Mouse (Mus musculus) v-Abl transformed pro-B cells (cell line): ENCODE measurements around the gene Naaladl2.

Experiments
- in situ Hi-C, 2 experiments: fragments of 400-800 bp; cut with MboI; formaldehyde crosslinking; loops; one replicate each; pipeline ENCODE4 v1.15.1; 2025; ENCODE audit not compliant: unreplicated experiment in 2 of 2

The Naaladl2 gene

GRCm38 (mm10) chr3:24070424-24071168 is 1073.5 kb downstream of the Naaladl2 start:
- in situ Hi-C loops, result no loop called here

DNA sequence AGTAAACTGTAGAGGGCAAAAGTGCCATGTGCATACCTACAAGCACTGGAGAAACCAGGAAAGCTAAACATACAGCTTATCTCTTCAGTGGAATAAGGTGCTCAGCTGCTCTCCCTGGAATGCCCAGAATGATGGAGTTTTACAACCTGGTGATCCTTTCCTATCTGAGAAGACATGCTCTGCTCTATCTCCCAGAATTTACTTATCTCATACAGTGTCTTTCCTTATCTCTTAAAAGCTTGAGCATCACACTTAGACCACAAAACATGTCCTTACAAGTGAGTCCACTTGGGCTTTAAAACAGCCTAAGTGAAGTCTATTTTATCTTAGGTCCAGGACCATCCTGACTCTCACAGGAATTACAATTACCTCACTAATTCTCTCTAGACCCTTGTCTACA is 1095.8 kb downstream of the Naaladl2 start:
- in situ Hi-C loops, result no loop called here

DNA sequence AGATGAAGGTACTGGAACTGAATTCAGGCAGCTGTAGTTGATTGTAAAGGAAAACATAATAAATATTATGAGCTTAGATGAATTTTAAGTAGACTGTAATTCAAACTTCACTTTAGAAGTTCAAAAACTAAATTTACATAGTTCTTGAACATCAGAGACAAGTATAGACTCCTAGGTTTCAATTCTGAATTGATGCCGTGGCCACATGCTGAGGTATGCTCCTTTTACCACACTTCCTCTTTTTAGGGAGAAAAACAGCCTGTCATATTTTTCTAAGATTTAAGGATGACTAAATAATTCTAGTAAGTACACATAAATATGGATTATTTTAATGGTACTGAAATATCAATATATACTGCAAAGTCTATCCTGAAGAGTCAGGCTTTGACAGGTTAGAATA is 1142.3 kb downstream of the Naaladl2 start:
- in situ Hi-C loops, result no loop called here

DNA sequence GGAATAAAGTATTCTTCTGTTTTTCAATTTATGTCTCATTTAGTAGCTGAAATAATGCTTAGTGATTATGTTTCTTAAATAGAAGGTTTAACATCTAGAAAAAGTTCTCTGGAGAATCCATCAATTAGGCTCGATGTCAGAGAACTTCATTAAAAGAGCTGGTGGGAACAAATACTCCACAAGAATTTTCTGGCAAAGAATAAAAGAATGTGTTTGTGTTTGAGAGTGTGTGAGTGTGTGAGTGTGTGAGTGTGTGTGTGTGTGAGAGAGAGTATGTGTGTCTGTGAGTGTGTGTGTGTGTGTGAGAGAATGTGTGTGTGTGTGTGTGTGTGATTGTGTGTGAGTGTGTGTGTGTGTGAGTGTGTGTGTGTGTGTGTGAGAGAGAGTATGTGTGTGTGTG is 1170.3 kb downstream of the Naaladl2 start:
- in situ Hi-C loops, result no loop called here

- in situ Hi-C loops, result no loop called here
These were observed 1171.1 kb downstream of the Naaladl2 start for GRCm38 (mm10) chr3:23972747-23973667.

DNA sequence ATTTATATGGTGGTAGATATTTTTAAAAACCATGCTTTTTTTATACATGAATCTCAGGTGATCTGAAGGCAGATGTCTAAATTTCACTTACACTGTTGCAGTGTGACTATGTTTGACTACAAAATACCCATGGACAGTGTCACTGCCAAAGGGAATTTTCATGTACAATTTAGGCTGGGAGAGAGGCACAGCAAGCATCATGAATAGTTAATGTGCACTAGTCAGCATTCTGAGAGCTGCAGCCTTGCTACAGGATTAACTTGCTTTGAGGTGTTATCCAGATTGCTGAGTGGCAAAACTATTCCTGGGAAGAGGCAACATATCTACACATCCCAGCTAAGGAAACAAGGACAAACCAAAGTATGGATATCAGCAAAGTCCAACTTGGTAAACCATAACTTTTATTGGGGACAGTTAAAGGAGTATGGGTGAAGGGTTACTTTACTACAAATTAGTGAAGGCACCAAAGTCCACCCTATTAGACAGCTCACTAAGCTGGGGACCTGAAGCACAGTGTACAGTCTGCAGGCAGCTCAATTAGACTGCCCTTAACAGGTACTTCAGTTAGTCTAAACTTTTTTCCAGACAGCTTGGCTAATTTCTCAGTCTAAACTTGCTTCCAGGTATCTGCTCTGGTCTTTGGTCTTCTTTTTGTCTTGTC is 1181.0 kb downstream of the Naaladl2 start:
- in situ Hi-C loops, result no loop called here

DNA sequence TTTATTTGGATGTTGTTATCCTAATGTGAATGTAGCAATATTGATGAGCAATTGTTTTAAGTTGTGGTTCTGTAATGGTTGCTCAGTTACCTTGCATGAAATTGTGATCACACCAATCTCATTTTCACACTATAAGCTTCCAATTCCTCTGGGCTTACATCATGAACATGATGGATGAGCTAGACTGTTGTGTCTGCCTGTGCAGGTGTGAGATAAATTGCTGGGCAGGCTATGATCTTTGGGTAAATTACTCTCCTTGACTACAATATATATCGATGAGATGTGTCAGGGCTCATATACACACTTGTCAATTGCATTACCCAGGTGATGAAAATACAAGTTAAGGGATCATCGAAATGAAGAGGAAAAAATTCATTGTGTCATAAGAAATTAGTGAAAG is 1197.9 kb downstream of the Naaladl2 start:
- in situ Hi-C loops, result no loop called here

- in situ Hi-C loops, result no loop called here
These were observed 1206.8 kb downstream of the Naaladl2 start for GRCm38 (mm10) chr3:23937299-23937698.

GRCm38 (mm10) chr3:23928097-23928496 is 1216.0 kb downstream of the Naaladl2 start:
- in situ Hi-C loops, result no loop called here

DNA sequence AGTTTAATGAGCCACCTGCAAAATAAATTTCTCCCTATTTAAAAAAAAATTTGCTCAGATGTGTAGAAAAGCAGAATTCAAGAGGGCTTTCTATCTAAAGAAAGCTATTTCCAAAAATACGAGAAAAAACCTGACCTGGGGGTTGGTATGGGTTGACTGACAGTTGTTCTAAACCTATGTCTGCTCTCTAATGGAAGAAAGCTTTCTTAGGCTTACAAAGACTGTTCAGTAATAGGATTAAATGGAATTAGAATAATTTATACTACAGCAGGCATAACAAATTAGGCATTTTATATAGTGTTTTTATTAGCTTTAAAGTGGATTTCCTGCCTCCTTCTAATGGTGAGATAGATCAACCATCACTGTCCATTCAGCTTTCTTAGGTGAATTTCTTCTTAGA is 1236.4 kb downstream of the Naaladl2 start:
- in situ Hi-C loops, result no loop called here

DNA sequence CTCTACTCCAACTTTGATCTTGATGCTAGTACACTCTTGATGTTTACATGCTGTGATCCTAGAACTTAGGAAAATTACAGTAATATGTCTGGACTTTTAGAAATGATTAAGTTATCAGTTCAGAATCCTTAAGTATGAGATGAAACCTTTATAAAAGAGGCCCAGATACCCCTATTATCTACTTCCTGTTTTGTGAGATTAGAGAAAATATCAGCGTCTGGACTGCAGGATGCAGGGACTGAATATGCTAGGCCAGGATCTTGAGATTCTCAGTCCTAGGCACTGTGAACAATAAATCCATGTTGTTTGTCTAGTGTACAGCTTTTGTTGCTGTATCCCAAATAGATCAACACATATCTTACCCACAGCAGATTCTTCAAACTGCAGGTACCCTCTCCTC is 1278.4 kb downstream of the Naaladl2 start:
- in situ Hi-C loops, result no loop called here

DNA sequence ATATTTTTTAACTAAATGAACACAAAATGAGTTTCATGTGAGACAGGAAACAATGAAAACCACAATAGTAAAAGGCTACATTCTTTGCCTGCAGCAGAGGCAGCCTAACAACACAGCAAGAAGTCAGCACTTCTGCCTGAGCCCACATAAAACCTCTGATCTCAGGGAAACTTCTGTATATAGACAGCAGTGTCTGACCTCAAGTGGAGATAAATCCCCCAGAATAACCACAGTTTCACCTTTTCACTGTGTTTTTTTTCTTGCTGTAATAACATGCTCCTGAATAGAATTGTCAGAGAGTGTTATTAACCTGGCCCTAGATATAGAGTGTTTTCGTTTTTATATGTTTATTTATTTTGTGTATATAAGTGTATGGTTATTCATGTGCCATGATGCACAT is 1286.8 kb downstream of the Naaladl2 start:
- in situ Hi-C loops, result no loop called here

DNA sequence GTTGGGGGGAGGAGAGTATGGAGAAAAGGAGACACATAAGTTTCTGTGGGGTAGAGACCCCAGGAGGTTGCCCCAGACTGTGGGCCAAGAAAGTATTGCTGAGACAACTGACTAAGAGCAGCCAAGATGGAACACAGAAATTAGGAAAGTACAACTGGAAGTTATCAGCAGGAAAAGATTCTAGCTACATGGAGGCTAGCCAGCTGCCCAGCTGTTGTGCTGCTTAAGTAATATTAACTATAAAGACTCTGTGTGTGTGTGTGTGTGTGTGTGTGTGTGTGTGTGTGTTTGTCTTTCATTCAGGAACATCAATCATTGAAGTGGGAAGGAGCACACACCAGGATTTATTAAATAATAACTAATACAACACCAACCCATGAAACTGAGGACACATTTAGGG is 1326.5 kb downstream of the Naaladl2 start:
- in situ Hi-C loops, result no loop called here

DNA sequence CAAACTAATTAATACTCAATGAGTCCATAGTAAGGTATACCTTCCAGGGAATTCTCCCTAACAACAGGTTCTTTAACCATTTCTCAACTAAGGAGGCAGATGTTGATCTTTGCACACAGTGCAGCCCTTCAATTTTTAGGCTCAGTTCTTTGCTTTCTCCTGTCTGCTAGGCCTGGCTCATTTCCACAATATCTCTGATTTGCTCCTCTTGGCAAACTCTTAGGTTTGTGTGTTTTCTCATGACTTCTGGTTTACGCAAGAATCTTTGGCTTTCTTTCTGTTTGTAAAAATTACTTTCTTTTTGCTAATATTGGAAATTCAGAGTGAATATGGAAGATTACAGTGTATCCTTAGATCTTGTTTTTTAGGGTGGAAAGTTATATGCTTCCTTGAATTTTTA is 1385.3 kb downstream of the Naaladl2 start:
- in situ Hi-C loops, result no loop called here
